Mouse (Mus musculus): ENCODE measurements around the gene Srp14. TPM values are rescaled to one million over a fixed set of nuclear protein-coding genes. Genes with fewer than 3 reads are reported as not detected.

The Srp14 gene
- 100 to 1,000 TPM; 181 TPM for total RNA-seq (2021)
- long read RNA-seq, experiment 1, transcript Srp14-201 (5 exons, 798 nt), result major isoform, 117 of 157 reads
- long read RNA-seq, experiment 1, partial matches to known transcripts, result 36 of 157 reads
- long read RNA-seq, experiment 1, other reads (novel, unspliced or antisense), result 4 of 157 reads
- long read RNA-seq, experiment 2, transcript Srp14-201 (5 exons, 798 nt), result major isoform, 144 of 180 reads
- long read RNA-seq, experiment 2, partial matches to known transcripts, result 28 of 180 reads
- long read RNA-seq, experiment 2, other reads (novel, unspliced or antisense), result 6 of 180 reads

GRCm38 (mm10) chr2:118479550-118479909 lies at the start of gene Srp14:
Srp14 (minus strand) TSS chr2:118479711.
- peak; percentile 92 to 93 for DNase-seq (ENCODE audit: low spot score in 2 of 2)
- H3K27ac ChIP-seq, result peak within 1 kb of the TSS; percentile 97
- TF ChIP-seq CTCF (conservative IDR thresholded peaks at IDR 0.05), result peak; percentile 44
- H3K4me3 ChIP-seq, result peak within 1 kb of the TSS; percentile 97

DNA sequence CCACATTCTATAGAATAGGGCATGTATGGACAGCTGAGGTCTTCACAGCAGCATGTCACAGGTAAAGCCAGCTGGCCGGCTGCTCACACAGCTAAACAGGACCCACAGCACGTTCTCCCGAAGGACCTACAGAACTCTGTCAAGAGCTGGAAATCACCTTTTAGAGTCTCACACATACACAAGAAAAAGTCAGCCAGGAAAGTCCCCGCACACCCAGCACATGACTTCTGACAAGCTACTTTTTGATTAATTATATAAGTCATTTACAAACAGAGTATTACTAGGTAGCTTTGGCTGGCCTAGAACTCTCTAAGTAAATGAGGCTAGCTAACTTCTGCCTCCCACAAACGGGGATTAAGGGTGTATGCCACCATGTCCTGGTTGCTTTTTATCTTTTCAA lies 47.0 kb upstream of the Srp14 start:
- DNase-seq (ENCODE audit: low spot score in 2 of 2), result no peak
- H3K4me3 ChIP-seq, result no peak overlapping the region
- no peak for TF ChIP-seq CTCF (conservative IDR thresholded peaks at IDR 0.05)
- no peak overlapping the region for H3K27ac ChIP-seq

DNA sequence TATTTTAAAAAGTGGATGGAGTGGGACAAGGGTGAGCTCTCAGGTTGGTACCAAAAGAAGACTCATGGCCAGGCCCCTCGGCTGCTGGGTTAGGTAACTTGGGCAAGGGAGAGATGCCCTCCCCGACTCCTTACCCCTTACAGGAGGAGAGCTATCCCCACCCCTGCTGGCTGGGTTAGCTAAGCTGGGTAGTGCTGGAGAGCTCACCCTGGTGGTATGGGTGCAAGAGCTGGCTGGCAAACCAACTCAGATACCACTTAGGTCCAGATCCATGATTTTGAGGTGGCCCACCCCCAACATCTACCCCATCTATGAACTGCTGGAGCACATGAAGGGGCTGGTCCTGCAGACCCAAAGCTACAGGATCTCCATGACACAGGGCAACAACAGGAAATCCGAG lies 45.3 kb upstream of the Srp14 start:
- TF ChIP-seq CTCF (conservative IDR thresholded peaks at IDR 0.05), result no peak
- H3K27ac ChIP-seq, result no peak overlapping the region
- H3K4me3 ChIP-seq, result no peak overlapping the region
- no peak for DNase-seq (ENCODE audit: low spot score in 2 of 2)

DNA sequence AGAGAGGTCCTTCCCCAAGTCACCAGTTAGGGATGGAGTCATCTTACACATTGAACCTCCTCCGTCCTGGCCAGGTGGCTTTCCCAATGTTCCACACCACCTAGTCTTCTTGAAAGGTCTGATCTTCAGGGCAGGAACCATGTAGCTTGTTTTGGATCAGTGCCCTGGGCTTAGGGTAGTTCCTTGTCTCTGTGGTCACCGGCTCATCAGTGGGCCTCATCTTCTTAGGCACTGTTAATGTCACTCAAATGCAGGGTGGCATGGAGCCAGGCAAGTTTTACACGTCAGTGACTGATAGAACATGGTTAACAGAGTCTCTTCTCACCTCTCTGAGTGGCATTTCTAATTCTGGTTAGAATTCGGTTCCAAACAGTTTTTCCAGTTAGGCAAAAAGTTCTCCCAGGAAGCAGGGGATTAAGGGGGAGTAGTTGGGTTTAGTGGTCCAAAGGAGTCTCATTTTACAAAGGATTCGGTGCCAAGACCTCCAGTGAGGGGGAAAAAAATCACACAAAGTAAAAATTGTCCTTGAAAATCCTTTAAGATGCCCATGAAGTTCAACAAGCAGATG lies 43.7 kb upstream of the Srp14 start:
- Histone ChIP-seq H3K4me3 (no peak overlapping the region), H3K27ac (no peak overlapping the region)
- DNase-seq (ENCODE audit: low spot score in 2 of 2), result no peak
- TF ChIP-seq CTCF (conservative IDR thresholded peaks at IDR 0.05), result no peak

DNA sequence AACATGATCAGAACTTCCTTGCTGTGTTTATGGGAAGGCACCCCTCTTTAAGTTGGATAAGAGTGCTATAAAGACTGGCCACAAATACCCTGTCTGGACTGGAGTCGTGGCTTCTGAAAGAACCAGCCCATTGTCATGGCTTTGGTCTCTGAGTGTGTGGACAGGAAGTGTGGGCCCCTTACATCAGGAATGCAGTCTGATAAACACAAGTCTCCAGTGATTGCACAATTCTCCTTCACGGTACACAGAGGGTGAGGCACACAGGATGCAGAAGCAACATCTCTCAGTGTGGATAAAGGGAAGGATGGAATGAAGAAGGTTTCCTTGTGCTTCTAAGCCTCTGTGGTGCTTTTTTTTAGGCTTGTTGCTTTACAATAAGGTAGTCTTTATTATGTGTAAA lies 42.8 kb upstream of the Srp14 start:
- TF ChIP-seq CTCF (conservative IDR thresholded peaks at IDR 0.05), result no peak
- no peak overlapping the region for H3K4me3 ChIP-seq
- H3K27ac ChIP-seq, result no peak overlapping the region
- no peak for DNase-seq (ENCODE audit: low spot score in 2 of 2)

DNA sequence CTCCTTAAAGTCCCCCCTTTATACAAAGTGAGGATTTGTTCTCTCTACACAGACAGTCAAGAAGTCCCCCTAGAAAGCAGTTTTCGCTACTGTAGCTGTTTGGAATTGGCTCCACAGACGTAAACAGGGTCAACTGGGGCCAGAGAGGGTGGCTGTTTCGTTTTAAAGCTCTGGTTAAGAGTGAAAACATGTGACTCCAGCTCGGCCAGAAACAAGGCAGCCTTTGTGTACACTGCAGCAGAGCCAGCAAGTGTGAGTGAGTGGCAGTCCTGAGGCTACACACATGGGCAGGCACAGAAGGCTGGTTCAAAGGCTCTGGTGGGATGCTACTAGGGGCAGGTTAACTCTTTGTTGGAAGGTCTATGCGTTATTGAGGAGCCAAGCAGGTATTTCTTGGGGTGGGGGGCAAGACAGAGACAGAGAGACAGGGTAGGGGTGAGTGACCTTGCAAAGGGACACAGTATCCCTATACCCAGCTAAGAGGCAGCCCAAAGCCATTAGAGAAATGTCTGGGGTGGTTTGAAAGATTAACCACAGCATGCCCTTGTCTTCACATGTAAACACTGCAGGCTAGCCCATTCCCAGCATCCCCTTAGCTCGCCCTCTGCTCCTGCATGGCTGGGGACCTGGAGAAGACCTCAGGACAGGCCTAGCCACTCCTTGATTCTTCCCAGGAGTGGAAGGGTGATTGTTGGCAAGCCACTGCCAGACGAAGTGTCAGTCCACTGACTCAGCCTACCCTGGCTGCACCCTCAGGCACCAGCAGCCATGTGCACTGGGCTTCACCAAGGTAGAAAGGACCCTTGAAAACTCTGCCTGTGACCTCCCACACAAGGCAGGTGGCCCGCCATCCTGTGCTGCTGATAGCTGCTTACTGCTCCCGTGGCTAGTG lies 40.8 kb upstream of the Srp14 start:
- peak; percentile 26 to 43 for DNase-seq (ENCODE audit: low spot score in 2 of 2)
- TF ChIP-seq CTCF (conservative IDR thresholded peaks at IDR 0.05), result no peak
- Histone ChIP-seq H3K4me3 (no peak overlapping the region), H3K27ac (peak overlapping the region; percentile 71)

DNA sequence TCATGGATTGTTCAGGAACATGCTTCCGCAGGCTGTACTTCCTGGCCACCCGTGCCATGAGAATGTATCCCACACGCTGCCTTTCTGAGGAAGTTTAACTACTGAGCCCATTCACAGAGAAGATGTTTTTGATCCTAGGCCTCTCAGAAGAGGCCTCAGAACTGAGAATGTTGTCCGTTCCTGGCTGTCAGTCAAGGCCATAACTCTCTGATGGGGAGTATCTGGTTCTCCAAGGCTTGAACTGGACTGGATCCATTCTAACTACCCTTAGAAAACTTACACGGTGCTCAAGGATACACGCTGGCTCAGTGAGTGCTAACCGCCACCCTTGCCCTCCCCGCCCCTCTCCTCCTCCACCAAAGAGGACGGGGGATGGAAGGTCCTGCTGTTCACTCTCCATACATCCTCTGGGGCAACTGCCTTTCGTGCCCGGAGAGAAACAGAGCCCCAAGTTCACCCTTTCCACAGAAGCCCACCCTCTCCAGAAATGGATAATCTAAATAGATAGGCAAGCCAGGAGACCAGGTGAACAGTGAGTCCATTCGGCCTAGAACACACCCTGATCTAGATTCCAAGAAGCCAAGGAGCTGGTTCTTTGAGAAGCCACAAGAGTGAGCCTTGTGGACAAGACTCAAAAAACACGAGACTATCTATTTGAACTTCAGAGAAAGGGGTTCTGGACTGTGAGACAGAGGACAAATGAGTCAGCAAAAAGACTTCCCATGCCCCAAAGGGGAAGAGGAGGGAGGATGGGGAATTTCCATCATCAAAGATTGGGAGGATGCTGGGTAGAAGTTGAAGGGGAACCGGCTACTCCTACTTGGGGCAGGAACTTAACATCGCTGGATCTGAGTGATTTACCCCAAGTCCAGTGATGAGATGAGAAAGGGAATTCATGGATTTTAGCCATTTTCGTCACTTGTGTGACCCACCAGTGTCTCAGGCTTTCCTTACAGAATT lies 33.2 kb upstream of the Srp14 start:
- H3K4me3 ChIP-seq, result no peak overlapping the region
- no peak for TF ChIP-seq CTCF (conservative IDR thresholded peaks at IDR 0.05)
- no peak for DNase-seq (ENCODE audit: low spot score in 2 of 2)
- H3K27ac ChIP-seq, result no peak overlapping the region

GRCm38 (mm10) chr2:118511779-118512417 lies 32.4 kb upstream of the Srp14 start:
- no peak overlapping the region for H3K27ac ChIP-seq
- DNase-seq (ENCODE audit: low spot score in 2 of 2), result no peak
- no peak for TF ChIP-seq CTCF (conservative IDR thresholded peaks at IDR 0.05)

DNA sequence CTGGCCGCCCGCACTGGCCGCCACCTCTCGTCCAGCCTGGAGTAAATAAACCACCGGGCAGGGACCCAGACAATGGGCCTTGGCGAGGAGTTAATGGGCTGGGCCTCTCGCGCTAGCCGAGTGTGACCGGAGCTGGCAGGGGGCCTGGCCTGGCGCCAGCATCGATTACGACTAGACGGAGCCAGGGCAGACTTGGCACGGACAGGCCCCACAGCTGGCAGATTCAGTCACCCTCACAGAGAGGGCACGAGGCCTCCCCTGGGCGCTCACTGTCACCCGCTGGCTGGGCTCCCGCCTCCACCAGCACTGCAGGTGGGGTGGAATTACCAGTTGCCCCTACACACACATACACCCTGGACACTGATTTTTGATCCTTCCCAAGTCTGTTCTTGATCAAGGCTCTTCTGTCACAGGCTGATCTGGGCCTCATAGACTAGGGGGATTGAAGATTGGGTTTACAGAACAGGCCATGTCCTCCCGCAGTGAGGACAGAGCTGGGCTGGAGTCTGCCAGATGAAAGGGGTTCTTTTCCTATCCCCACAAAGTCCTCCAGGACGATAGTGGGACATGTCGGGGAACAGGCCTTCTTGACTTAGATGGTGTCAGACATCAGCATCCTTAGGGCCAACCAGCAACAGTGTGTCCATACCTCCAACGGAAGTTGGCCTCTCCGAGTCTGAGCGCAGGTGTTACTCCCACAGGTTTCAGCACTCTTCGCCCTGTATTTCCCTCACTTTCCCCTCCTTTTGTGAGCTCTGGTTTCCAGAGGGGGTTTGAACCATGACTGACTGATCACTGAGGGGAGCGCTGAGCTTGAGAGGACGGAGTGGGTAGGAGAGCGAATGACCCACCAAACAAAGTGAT lies 31.2 kb upstream of the Srp14 start:
- DNase-seq (ENCODE audit: low spot score in 2 of 2), result peak; percentile 80 to 88
- H3K27ac ChIP-seq, result no peak overlapping the region
- 0 out of 2 replicates have a peak, but pooled peaks have one; percentile 7 for TF ChIP-seq CTCF (conservative IDR thresholded peaks at IDR 0.05)
- no peak overlapping the region for H3K4me3 ChIP-seq

More at GRCm38 (mm10) chr2:118511779-118512417, 32.4 kb upstream of the Srp14 start:
- no peak overlapping the region for H3K4me3 ChIP-seq

GRCm38 (mm10) chr2:118509688-118510446 lies 30.4 kb upstream of the Srp14 start:
- TF ChIP-seq CTCF (conservative IDR thresholded peaks at IDR 0.05), result no peak
- Histone ChIP-seq H3K4me3 (no peak overlapping the region), H3K27ac (no peak overlapping the region)
- DNase-seq (ENCODE audit: low spot score in 2 of 2), result no peak
